Mouse (Mus musculus) left cerebral cortex, adult 18-20 months (tissue): ENCODE measurements around the gene Mbd5. TPM values are rescaled to one million over a fixed set of nuclear protein-coding genes. Genes with fewer than 3 reads are reported as not detected.
"Not testable (repeated sequence)": the region's sequence is repeated elsewhere in the genome, so short reads cannot be mapped to it uniquely, and the experiment has no call there.

Experiments used
- DNase-seq, 2 experiments: peaks; one replicate each; pipeline ENCODE4 v3.0.0; 2021 to 2022; ENCODE audit warnings: low spot score in 2 of 2, mixed read lengths in 1 of 2
- total RNA-seq, 2 experiments: library from RNA; stranded (reverse); gene quantifications; 2 replicates each; pipeline ENCODE4 v1.2.3; 2021

The Mbd5 gene
- total RNA-seq, 2 experiments from 2014 or later: 111 to 119 TPM

DNA sequence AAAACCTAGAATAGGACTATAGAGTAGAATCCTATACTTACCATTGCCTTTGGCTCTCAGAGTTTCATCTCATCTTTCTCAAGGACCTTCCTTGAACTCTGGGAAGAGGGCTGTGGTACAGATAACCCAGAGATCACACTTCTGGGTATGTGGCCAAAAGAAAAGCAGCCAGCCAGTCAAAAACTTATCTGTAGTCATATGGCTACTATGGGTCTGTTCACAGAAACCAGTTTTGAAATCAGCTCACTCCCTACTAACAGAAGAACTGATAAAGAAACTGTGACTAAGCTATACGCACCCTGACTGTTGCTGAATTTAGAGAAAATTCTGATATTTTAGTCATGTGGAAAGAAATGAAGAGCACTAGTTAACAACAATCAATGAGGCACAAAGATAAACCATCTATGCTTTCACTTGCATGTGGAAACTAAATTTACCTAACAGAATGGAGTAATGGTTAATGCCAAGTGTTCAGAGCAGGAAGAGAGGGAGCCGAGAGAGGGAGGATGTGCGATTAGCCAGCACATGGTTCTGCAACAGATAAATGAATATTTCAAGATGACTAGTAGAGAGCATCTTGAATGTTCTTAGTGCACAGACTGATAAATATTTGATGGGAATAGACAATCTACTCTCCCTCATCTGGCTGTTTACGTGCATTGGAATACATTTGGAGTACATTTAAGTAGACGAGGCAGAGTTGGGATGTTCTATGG, 211.1 kb downstream of the Mbd5 start:
- no peak for DNase-seq

DNA sequence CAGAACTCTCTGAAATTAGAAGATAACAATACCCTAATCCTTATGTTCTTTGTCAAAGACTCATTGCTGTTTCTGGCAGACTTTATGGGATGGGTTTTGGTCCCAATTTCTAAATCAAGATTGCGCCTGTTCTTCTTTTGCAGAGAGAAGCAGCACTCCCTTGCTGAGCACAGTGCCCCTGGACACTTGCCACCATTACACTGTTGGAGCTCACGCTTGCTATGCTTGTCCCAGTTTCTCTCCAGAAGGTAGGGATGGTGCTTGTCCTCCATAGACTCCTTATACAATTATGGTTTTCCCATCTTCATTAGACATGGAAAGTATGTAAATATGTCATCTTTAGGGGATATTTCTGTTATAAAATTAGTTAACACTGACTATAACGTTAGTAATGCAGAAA, 220.5 kb downstream of the Mbd5 start:
- no peak for DNase-seq

DNA sequence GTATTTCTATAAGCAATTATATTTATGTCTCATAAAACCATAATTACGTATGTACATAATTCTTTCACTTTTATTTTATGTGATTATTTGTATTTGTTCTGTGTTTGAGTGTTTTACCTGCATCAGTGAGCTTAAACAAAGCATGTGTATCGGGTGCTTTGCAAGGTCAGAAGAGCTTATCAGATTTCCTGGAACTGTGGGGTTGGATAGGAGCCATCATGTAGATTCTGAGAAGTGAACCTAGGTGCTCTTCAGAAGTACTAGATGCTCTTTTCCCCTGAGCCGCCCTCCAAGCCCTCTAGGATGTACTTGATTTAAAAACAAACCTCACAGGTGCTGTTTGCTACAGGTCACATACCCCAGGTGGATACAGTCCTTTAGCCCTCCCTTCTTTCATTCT, 227.7 kb downstream of the Mbd5 start:
- no peak for DNase-seq

DNA sequence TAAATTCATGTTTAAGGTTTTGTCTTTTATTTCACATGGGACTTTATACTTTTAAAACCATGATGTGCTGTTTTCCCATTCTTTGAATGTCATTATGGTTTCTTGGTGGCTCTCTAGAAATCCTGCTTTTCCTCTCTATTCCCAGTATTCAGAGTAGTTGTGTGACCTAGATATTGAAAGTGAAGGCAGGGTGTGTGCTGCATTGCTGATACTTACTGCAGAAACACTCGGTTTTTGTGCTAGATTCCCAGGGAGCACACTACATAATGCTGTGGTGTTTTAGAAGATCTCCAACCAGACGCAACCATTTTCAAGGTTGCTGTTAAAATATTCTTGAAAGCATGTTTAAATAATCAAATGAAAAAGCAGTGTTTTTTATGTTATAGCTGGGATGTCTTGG, 241.7 kb downstream of the Mbd5 start:
- no peak for DNase-seq

DNA sequence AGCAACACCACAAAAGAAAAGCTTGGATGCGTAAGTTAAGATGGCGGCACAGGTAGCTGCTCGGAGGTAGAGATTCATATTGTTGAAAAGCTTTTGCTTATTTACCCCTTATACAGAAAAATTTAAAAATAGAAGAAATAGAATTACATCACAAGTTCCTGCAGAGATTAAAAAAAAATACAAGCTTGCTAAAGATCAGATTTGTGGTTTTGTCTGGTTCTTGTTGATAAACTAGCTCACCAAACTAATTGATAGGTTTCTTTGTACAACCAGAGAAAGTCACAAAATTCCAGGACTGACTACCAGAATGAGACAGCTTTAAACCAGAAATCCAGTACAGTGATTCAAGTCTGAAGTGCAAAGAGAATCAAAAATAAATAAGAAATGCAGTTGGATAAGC, 242.4 kb downstream of the Mbd5 start:
- no peak for DNase-seq

DNA sequence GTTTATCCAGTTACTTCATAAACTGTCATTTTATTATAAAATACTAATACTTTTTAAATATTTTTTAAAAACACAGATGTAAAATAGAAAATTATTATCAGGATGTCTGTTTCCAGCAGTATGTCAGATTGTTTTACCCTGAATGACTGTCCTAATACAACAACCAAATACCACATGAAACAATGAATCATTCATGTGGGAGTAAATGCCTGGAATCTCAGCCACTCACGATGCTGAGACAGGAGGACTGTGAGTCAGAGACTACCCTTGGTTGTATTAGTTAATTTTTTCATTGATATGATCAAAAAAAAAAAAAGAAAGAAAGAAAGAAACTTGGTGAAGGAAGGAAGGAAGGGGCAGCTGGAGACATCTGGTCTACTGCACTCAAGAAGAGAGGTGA, 254.8 kb downstream of the Mbd5 start:
- no peak for DNase-seq

DNA sequence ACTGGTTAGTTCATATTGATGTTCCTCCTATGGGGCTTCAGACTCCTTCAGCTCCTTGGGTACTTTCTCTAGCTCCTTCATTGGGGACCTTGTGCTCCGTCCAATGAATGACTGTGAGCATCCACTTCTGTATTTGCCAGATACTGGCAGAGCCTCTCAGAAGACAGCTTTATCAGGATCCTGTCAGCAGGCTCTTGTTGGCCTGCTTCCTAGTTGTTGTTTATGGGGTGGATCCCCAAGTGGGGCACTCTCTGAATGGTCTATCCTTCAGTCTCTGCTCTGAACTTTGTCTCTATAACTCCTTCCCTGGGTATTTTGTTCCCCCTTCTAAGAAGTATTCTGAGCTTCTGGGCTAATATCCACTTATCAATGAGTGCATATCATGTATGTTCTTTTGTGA, 256.4 kb downstream of the Mbd5 start:
- DNase-seq: not testable (repeated sequence)

DNA sequence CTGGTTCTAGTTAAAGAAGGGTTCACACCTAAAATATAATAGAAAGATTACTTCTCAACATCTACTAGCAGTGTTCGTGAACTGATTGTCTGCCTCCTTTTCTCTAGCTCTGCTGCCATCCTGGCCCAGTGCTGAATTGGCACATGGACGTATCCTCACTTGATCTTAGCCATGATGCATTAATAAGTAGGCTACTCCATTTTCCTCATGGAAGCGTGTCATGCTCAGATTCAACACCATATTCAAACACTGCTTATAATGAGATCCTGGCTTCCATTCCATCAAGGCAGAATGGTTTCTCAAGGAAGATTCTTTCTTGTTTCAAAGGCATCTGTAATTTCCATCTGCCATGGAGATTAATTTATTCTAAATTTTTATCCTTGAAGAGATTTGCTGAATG, 260.0 kb downstream of the Mbd5 start:
- no peak for DNase-seq

DNA sequence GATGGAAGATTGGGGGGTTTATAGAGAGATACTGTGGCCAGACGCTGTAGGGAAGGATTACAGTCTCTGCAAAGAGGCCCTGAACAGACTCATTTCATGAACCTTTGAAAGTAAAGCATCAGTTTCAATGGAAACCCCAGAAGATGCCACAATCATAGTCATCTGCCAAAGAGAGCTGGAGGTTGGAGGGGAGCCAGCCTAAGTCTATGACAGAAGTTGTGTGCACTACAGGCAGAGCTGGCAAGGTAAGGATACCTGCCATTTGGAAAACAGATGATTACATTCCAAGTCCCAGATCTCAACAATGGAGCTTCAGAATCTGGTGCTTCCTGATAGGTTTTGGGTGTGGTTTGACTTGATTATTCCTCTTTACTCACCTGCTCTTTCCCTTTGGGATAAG, 261.1 kb downstream of the Mbd5 start:
- no peak for DNase-seq

DNA sequence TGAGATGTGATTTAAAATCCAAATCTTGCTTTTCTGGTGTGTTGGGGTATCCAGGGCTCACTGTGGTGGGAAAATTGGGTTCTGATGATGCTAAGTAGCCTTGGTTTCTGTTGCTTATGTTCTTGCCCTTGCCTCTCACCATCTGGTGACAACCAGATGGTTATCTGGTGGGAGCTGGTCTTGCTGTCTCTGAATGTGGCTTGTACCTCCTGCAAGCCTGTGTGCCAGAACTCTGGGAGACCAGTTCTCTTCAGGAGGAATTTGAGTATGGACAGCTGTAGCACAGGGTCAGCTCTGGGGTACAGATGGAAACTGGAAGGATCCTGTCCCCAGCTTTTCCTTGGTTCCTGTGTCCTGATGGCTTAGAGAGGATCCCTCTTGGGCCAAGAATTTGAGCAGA, 280.4 kb downstream of the Mbd5 start:
- DNase-seq: no peak

DNA sequence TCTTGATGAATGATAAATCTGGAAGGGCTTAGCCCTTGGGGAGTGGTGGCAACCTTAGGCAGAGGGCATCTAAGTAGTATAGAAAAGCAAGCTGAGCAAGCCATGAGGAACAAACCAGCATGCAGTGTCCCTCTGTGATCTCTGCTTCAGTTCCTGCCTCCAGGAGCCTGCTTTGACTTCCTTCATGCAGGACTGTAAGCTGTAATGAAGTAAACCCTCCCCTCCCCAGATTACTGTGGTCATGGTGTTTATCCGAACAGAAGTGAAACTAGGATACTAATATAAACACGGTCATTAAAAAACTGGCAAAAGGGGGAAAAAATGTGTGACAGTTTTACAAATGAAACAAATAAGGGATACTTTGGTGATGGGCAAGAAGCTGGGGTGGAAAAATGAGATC, 284.8 kb downstream of the Mbd5 start:
- no peak for DNase-seq

DNA sequence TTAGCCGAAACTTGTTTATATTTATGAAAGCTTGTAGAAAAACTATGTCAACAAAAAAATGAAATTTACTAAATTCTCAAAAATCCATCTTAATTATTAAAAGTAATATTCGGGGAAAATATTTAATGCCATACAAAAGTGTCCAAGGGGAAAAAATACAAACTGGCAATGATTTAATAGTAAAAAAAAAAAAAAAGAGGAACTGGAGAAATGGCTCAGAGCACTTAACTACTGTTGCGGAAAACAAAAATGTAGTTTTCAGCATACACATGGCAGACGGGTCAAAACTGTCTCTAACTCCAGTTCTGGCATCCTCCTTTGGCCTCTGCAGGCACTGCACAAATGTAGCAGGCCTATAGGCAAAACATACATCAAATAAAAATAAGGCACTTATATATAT, 292.4 kb downstream of the Mbd5 start:
- DNase-seq: no peak

DNA sequence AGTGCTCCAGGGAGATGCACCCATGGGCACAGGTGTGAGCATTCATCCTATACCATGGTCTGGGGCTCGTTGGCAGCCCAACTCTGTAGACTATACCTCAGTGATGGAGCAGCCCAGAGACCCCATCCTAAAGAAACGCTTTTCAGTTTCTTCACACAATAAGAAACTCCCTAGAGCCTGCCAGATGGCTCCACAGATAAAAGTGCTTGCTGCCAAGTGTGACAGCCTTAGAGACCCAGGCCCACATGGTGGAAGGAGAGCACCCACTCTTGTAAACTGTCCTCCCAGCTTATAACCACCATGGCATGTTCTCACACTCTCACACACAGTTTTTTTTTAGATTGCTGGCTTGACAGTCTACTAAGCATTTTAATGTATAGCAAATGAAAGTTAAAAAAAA, 314.8 kb downstream of the Mbd5 start:
- no peak for DNase-seq

DNA sequence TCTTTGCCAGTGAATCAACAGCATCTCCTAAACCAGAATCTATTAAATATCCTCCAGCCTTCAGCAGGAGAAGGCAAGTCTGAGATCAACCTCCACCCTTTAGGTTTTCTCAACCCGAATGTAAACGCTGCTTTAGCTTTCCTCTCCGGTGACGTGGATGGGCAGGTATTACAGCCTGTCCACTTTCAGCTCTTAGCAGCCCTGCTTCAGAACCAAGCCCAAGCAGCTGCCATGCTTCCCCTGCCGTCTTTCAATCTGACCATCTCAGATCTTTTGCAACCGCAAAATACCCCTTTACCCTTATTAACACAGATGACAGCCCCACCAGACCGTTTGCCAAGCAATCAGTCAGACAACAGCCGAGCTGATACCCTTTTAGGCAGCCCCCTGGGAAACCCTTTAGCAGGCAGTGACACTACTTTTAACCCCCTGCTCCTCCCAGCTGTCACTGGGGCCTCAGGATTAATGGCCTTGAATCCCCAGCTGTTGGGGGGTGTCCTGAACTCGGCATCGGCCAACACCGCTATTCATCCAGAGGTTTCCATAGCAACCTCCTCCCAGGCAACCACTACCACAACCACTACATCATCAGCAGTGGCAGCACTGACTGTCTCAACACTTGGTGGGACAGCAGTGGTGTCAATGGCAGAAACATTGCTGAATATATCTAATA, 323.1 kb downstream of the Mbd5 start:
- no peak for DNase-seq

DNA sequence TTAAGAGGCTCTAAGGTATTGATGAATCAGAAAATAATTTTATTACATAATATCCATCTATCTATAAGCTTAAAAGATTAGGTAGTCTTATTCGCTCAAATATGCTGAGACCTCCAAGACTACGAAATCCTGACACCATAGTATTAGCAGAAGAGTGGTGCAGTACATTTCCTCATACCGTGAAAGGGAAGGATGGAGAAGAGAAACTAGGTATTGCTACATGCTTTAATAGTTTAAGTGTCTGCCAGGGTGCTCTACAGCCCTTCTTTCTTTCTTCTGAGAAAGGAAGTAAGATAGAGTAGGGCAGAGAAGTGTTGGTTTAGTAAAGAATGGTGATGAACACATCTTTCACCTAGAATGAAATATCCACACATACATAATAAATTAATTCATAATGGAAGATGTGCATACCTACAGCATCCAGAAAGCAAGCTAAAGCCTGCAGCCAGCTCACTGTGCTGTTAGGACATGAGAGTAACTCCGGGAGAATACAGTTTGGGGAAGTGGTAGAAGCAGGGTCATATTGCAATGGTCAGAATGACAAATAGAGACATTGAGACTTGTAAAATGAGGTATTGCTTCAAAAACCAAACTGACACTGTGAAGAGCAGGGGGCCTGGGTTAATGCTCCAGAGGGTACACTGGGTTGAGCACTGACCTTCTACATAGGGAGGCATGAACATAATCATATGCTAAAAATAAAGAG, 326.9 kb downstream of the Mbd5 start:
- no peak for DNase-seq

DNA sequence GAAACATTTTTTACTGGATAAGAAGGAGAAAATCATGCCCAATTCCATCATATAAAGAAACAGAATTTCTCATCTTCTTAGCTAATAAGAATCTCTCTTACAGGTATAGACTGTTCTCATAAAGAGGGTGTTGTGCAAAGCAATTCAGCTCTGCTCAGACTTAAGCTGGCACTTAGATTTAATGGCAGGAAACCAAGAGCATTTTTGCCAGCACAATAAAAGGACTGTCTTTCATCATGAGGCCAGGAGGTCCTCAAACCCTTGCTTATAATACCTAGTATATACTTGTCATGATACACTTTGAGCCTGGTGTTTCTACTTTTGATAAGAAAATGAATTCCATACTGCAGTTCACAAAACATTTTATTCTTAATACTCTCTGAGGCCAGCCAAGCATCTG, 331.2 kb downstream of the Mbd5 start:
- DNase-seq: no peak

DNA sequence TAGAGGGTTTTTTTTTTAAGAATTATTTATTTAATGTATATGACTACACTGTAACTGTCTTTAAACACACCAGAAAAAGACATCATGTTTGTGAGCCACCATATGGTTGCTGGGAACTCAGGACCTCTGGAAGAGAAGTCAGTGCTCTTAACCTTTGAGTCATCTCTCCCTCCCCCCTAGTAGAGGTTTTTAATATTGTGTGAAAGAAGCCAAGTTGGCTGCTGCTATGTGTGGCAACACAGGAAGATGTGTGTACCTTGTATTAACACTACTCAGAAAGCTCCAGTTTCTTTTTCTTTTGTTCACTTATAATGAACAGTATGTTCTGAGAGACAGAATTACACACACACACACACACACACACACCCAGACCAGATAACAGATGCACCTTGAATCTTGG, 334.3 kb downstream of the Mbd5 start:
- DNase-seq: no peak

DNA sequence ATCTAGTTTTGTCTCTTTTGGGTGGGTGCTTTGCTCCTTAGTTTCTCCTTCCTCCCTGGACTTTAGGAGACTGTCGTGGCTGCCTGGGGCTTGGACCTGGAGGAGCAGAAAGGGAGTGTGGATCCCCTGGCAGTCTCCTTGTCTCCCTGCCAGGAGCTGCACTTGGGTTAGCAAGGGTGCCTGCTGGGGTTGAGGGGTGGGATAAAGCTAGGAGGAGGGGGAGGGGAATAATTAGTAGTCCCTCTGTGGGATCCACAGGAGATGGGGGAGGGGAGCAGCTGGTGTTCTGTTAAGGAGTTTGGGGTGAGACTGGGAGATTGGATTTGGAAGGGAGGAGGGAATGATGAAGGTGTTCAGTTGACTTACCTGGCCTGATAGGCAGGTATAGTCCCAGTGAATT, 337.7 kb downstream of the Mbd5 start:
- no peak for DNase-seq

DNA sequence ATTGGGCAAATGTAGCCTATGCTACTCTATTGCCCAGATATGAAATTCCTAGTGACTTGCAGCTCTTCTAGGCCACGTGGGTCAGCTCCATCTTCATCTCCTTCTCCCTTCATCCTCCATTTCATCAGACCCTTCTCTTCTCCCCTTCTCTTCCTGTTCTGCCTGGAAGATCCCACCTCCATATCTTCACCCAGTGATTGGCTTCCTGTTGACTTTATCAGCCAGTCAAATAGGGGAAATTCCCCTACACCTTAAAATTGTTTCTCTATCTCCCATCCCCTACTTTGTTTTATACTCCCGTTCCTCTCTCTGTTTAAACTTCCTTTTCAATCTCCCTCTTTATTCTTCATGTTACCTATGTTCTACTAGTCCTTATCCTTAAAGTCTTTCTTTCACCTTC, 342.4 kb downstream of the Mbd5 start:
- no peak for DNase-seq

DNA sequence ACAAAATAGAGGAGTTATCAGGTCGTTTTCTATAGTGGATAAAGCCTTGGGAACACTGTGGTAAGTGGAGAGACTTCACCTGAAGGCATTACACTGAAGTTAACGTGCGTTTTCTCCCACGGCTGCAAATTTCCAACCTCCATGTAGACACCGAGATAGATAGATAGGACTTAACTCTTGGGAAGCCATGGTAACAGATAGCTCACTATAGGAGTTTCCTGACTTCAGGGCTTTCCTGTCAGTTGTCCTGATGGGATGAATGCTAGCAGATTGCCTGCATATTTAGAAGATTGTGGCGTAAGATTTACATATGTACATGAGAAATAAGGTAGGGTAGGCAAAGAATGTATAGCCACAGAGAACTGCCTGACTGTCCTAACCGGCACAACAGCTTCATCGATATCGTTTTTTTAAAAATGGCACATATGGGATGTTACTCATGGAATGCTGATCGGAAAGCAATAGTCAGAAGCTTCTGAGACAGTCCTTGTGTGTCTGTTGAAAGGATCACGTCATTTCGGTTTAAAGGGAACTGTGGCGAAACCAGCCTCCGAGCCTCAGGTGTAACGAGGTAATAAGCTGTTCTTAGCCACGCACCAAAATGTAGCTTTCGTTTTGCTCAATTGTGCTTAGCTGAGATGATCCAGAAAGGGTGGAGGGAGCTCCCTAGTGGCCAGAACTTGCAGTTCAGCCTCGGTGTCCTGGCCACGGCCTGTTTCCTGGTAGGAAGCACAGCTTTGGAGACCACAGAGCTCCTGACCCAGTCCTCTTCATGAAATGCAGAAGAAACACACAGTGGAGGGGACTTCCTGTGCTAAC, 363.5 kb downstream of the Mbd5 start:
- peak; percentile 90 to 92 for DNase-seq

DNA sequence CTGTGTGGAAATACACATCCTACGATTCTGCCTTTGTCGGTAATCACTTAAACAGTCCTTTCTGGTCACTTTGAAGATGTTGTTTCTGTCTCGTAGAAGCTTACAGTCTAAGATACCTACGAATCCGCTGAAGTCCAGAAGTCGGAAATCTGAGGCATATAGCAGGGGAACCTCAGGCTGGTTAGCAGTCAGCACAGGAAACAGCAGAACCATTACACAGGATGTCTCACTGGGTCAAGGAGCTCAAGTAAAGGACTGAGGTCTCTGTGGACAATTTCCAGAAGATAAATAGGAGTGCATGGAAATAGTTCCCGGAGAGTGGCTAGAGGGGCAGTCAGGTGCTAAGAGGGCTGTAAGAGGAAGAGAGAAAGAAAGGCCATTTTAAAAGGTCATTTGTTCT, 384.3 kb downstream of the Mbd5 start:
- DNase-seq: no peak

DNA sequence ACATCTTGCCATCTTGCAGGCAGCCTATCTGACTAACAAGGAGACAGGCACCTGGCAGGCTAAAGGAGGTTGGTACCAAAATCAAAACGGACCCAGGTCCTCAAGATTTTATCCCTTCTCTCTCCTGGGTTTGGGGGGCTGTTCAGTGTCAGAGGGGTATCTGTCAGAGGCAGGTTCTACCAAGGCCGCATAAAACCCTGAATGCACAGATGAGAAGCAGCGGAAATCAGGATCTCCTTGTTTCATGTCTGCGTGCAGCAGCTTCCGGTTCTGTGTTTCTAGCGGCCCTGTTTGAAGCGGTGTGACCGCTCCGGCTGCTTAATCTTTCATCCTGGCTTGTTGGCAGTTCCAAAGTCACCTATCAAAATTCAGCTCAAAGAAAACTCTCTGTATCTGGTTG, 386.0 kb downstream of the Mbd5 start:
- DNase-seq: no peak
